Mouse (Mus musculus): ENCODE measurements at regions not wholly inside any gene's neighbourhood (a gene's known extent, or its start where the extent isn't known, plus 50 kb on each side); places are given as distances from the start of the nearest gene placed in this dataset.

- no peak overlapping the region for H3K27ac ChIP-seq (ENCODE audit: insufficient read depth, low read depth, low read length, poor library complexity, severe bottlenecking)
Measured at GRCm38 (mm10) chr5:74888934-74889333, 155.6 kb downstream of the Chic2 start.

DNA sequence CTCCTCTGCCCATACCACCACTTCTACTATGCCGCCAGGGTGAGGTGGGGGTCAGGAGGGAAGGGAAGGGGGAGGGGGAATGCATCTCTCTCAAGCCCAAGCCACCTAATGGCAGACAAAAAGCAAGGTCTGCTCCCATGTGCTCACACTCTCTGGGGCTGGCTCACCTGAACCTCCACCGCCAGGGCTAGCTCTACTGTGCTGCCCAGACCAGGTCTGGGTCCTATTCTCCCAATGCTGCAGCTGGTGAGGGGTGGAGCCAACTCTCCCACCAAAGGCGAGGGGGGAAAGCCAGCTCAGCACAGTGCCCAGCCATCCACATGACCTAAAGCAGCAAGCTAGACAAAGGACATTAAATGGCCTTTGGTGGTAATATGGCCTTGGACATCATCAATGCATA lies 158.6 kb downstream of the Chic2 start:
- no peak overlapping the region for H3K4me3 ChIP-seq (ENCODE audit: insufficient read depth in 1 of 2, low read depth in 1 of 2, low read length in 2 of 2, poor library complexity in 1 of 2, severe bottlenecking in 1 of 2)
- no peaks in the 10 kb centered on the region for H3K36me3 ChIP-seq (ENCODE audit: control insufficient read depth, insufficient read depth, low read length, poor library complexity, severe bottlenecking)
- no peaks in the 10 kb centered on the region for H3K9me3 ChIP-seq (ENCODE audit: control insufficient read depth, insufficient read depth, low read depth, low read length)
- no peak overlapping the region for H3K27ac ChIP-seq (ENCODE audit: insufficient read depth, low read depth, low read length, poor library complexity, severe bottlenecking)
- TF ChIP-seq HCFC1 (IDR thresholded peaks at IDR 0.05; ENCODE audit: borderline replicate concordance, insufficient read depth, low read length) (no peak), CHD2 (IDR thresholded peaks at IDR 0.05; ENCODE audit: low read depth, low read length) (no peak), MAFK (IDR thresholded peaks at IDR 0.05; ENCODE audit: insufficient read depth, low read depth, low read length) (no peak), ZNF384 (IDR thresholded peaks at IDR 0.05; ENCODE audit: low read depth, low read length) (no peak), ZC3H11A (IDR thresholded peaks at IDR 0.05; ENCODE audit: borderline replicate concordance, low read depth, low read length) (no peak)
- in situ Hi-C loops (cut with MboI; ENCODE audit: low sequenced_read_pairs in 2 of 2, unreplicated experiment in 2 of 2), result no loop called here
- DNase-seq (ENCODE audit: low read depth, low spot score), result no peak
- H3K4me1 ChIP-seq (ENCODE audit: control insufficient read depth in 2 of 2, insufficient read depth in 2 of 2, low read length in 2 of 2, poor library complexity in 1 of 2), result peaks cover 0 to under 1% of the 10 kb centered on the region in 2 experiments; a peak in 1 of 4 replicates
- H3K9ac ChIP-seq (ENCODE audit: insufficient read depth, low read depth, low read length, poor library complexity, severe bottlenecking), result no peak overlapping the region

More at GRCm38 (mm10) chr5:74888934-74889333, 155.6 kb downstream of the Chic2 start:
- H3K9me3 ChIP-seq (ENCODE audit: control insufficient read depth, insufficient read depth, low read depth, low read length), result no peaks in the 10 kb centered on the region
- no peak for TF ChIP-seq CHD2 (IDR thresholded peaks at IDR 0.05; ENCODE audit: low read depth, low read length)
- TF ChIP-seq HCFC1 (IDR thresholded peaks at IDR 0.05; ENCODE audit: borderline replicate concordance, insufficient read depth, low read length), result no peak
- TF ChIP-seq ZNF384 (IDR thresholded peaks at IDR 0.05; ENCODE audit: low read depth, low read length), result no peak
- no peak for TF ChIP-seq ZC3H11A (IDR thresholded peaks at IDR 0.05; ENCODE audit: borderline replicate concordance, low read depth, low read length)
- no peak for TF ChIP-seq MAFK (IDR thresholded peaks at IDR 0.05; ENCODE audit: insufficient read depth, low read depth, low read length)
- no peak overlapping the region for H3K4me3 ChIP-seq (ENCODE audit: insufficient read depth in 1 of 2, low read depth in 1 of 2, low read length in 2 of 2, poor library complexity in 1 of 2, severe bottlenecking in 1 of 2)
- DNase-seq (ENCODE audit: low read depth, low spot score), result no peak
- no peaks in the 10 kb centered on the region for H3K36me3 ChIP-seq (ENCODE audit: control insufficient read depth, insufficient read depth, low read length, poor library complexity, severe bottlenecking)
- in situ Hi-C loops (cut with MboI; ENCODE audit: low sequenced_read_pairs in 2 of 2, unreplicated experiment in 2 of 2), result no loop called here
- no peak overlapping the region for H3K9ac ChIP-seq (ENCODE audit: insufficient read depth, low read depth, low read length, poor library complexity, severe bottlenecking)
- H3K4me1 ChIP-seq (ENCODE audit: control insufficient read depth in 2 of 2, insufficient read depth in 2 of 2, low read length in 2 of 2, poor library complexity in 1 of 2), result peaks cover 0 to 2% of the 10 kb centered on the region in 2 experiments; a peak in 1 of 4 replicates

DNA sequence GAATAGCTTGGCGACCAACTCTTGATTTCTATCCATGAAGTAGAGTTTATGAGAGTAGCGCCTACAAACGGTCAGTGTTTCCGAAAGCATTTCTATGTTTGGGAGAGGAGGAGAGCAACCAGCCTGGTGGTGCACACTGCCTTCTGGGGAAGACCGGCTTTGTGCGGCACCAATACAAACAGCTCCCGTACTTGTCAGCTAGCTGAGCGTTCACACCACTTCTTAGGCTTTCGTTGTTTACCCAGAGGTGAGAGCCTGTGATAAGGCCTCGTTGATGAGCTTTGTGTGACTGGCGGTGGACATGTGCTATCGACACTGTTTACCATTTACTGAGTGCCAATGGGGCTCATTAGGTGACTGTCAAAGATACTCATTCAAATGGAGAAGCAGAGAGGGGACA lies 162.0 kb downstream of the Chic2 start:
- in situ Hi-C loops (cut with MboI; ENCODE audit: low sequenced_read_pairs in 2 of 2, unreplicated experiment in 2 of 2), result no loop called here

DNA sequence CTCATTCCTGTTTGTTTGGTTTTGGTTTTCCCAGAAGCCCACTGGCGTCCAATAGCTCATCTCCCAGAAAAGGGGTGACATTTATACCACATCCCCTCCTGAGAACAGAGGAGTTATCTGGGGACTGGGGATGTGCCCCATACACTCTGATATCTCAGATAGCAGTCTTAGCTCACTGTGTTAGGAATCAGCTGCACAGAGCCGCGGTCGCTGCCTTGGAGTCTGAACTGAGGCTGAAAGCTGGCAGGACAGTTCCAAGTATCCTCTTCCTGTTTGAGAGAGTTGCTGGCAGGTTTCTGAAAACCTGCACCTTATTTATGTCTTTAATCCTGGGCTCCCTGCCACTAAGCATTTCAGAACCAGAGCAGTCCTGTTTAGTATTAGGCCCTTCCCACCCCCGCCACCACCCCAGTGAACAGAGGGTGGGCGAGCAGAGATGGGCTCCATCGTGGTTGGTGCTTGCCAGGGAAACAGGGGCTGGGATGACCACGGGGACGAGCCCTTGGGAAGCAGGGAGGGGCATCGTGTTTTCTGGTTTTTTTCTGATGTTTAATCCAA lies 163.8 kb downstream of the Chic2 start:
- no peak overlapping the region for H3K9ac ChIP-seq (ENCODE audit: insufficient read depth, low read depth, low read length, poor library complexity, severe bottlenecking)
- TF ChIP-seq ZC3H11A (IDR thresholded peaks at IDR 0.05; ENCODE audit: borderline replicate concordance, low read depth, low read length) (no peak), MAFK (IDR thresholded peaks at IDR 0.05; ENCODE audit: insufficient read depth, low read depth, low read length) (no peak)
- H3K4me3 ChIP-seq (ENCODE audit: insufficient read depth in 1 of 2, low read depth in 1 of 2, low read length in 2 of 2, poor library complexity in 1 of 2, severe bottlenecking in 1 of 2), result no peak overlapping the region
- in situ Hi-C loops (cut with MboI; ENCODE audit: low sequenced_read_pairs in 2 of 2, unreplicated experiment in 2 of 2), result no loop called here
- H3K9me3 ChIP-seq (ENCODE audit: control insufficient read depth, insufficient read depth, low read depth, low read length), result no peaks in the 10 kb centered on the region
- no peak overlapping the region for H3K27ac ChIP-seq (ENCODE audit: insufficient read depth, low read depth, low read length, poor library complexity, severe bottlenecking)
- no peaks in the 10 kb centered on the region for H3K4me1 ChIP-seq (ENCODE audit: control insufficient read depth in 2 of 2, insufficient read depth in 2 of 2, low read length in 2 of 2, poor library complexity in 1 of 2)
- no peaks in the 10 kb centered on the region for H3K36me3 ChIP-seq (ENCODE audit: control insufficient read depth, insufficient read depth, low read length, poor library complexity, severe bottlenecking)
- DNase-seq (ENCODE audit: low read depth, low spot score), result no peak

More for the DNA sequence above, 162.0 kb downstream of the Chic2 start:
- DNase-seq (ENCODE audit: low read depth, low spot score), result no peak
- Histone ChIP-seq H3K4me1 (ENCODE audit: control insufficient read depth in 2 of 2, insufficient read depth in 2 of 2, low read length in 2 of 2, poor library complexity in 1 of 2) (no peaks in the 10 kb centered on the region), H3K36me3 (ENCODE audit: control insufficient read depth, insufficient read depth, low read length, poor library complexity, severe bottlenecking) (no peaks in the 10 kb centered on the region), H3K4me3 (ENCODE audit: insufficient read depth in 1 of 2, low read depth in 1 of 2, low read length in 2 of 2, poor library complexity in 1 of 2, severe bottlenecking in 1 of 2) (no peak overlapping the region), H3K9ac (ENCODE audit: insufficient read depth, low read depth, low read length, poor library complexity, severe bottlenecking) (no peak overlapping the region), H3K9me3 (ENCODE audit: control insufficient read depth, insufficient read depth, low read depth, low read length) (no peaks in the 10 kb centered on the region), H3K27ac (ENCODE audit: insufficient read depth, low read depth, low read length, poor library complexity, severe bottlenecking) (no peak overlapping the region)
- TF ChIP-seq ZC3H11A (IDR thresholded peaks at IDR 0.05; ENCODE audit: borderline replicate concordance, low read depth, low read length) (no peak), CHD2 (IDR thresholded peaks at IDR 0.05; ENCODE audit: low read depth, low read length) (no peak), MAFK (IDR thresholded peaks at IDR 0.05; ENCODE audit: insufficient read depth, low read depth, low read length) (no peak), HCFC1 (IDR thresholded peaks at IDR 0.05; ENCODE audit: borderline replicate concordance, insufficient read depth, low read length) (no peak), ZNF384 (IDR thresholded peaks at IDR 0.05; ENCODE audit: low read depth, low read length) (no peak)

- H3K9ac ChIP-seq (ENCODE audit: insufficient read depth, low read depth, low read length, poor library complexity, severe bottlenecking), result no peak overlapping the region
- H3K4me3 ChIP-seq (ENCODE audit: insufficient read depth in 1 of 2, low read depth in 1 of 2, low read length in 2 of 2, poor library complexity in 1 of 2, severe bottlenecking in 1 of 2), result no peak overlapping the region
- H3K4me1 ChIP-seq (ENCODE audit: control insufficient read depth in 2 of 2, insufficient read depth in 2 of 2, low read length in 2 of 2, poor library complexity in 1 of 2), result no peaks in the 10 kb centered on the region
- in situ Hi-C loops (cut with MboI; ENCODE audit: low sequenced_read_pairs in 2 of 2, unreplicated experiment in 2 of 2), result no loop called here
- TF ChIP-seq CHD2 (IDR thresholded peaks at IDR 0.05; ENCODE audit: low read depth, low read length) (no peak), ZC3H11A (IDR thresholded peaks at IDR 0.05; ENCODE audit: borderline replicate concordance, low read depth, low read length) (no peak), ZNF384 (IDR thresholded peaks at IDR 0.05; ENCODE audit: low read depth, low read length) (no peak), MAFK (IDR thresholded peaks at IDR 0.05; ENCODE audit: insufficient read depth, low read depth, low read length) (no peak), HCFC1 (IDR thresholded peaks at IDR 0.05; ENCODE audit: borderline replicate concordance, insufficient read depth, low read length) (no peak)
- H3K36me3 ChIP-seq (ENCODE audit: control insufficient read depth, insufficient read depth, low read length, poor library complexity, severe bottlenecking), result no peaks in the 10 kb centered on the region
- no peaks in the 10 kb centered on the region for H3K9me3 ChIP-seq (ENCODE audit: control insufficient read depth, insufficient read depth, low read depth, low read length)
- no peak overlapping the region for H3K27ac ChIP-seq (ENCODE audit: insufficient read depth, low read depth, low read length, poor library complexity, severe bottlenecking)
- no peak for DNase-seq (ENCODE audit: low read depth, low spot score)
Measured at GRCm38 (mm10) chr5:74880048-74880437, 164.5 kb downstream of the Chic2 start.
